Mouse (Mus musculus): ENCODE data around the gene Samd13. TPM values are rescaled to one million over a fixed set of nuclear protein-coding genes. Genes with fewer than 3 reads are reported as not detected.

The Samd13 gene
- polyA plus RNA-seq, 1 experiment from 2014 or later: 0.47 TPM

- H3K27ac ChIP-seq (ENCODE audit: low read depth, low read length): no peak overlapping the region
- WGBS: 57% methylated on average over 2 of the region's 2 CpGs
- peak; percentile 89 for ATAC-seq (replicated peaks; ENCODE audit: low FRiP score)
- peaks cover 7% of the 10 kb centered on the region for H3K4me1 ChIP-seq (replicated peaks; ENCODE audit: control insufficient read depth, insufficient read depth, low read length)
- H3K9ac ChIP-seq (ENCODE audit: low read depth, low read length): no peak overlapping the region
- H3K9me3 ChIP-seq (ENCODE audit: control insufficient read depth, low read length): no peaks in the 10 kb centered on the region
- H3K4me2 ChIP-seq: no peak overlapping the region
- H3K36me3 ChIP-seq (ENCODE audit: control insufficient read depth, insufficient read depth, low read length): no peaks in the 10 kb centered on the region
- no peak overlapping the region for H3K4me3 ChIP-seq (ENCODE audit: low read depth, low read length)
- H3K27me3 ChIP-seq (replicated peaks; ENCODE audit: control insufficient read depth, insufficient read depth, low read length): no peaks in the 10 kb centered on the region
- no peak for DNase-seq (ENCODE audit: low spot score)
Measured at GRCm38 (mm10) chr3:146601205-146601604, 84.2 kb downstream of the Samd13 start.

GRCm38 (mm10) chr3:146599198-146599900, 86.0 kb downstream of the Samd13 start:
- peaks cover 7% of the 10 kb centered on the region; the same call in 1 of the 2 replicates for H3K4me1 ChIP-seq (replicated peaks; ENCODE audit: control insufficient read depth, insufficient read depth, low read length)
- no peak overlapping the region for H3K4me3 ChIP-seq (ENCODE audit: low read depth, low read length)
- 86% methylated on average over 6 of the region's 6 CpGs for WGBS
- H3K27ac ChIP-seq (ENCODE audit: low read depth, low read length): no peak overlapping the region
- H3K9me3 ChIP-seq (ENCODE audit: control insufficient read depth, low read length): no peaks in the 10 kb centered on the region
- no peaks in the 10 kb centered on the region for H3K27me3 ChIP-seq (replicated peaks; ENCODE audit: control insufficient read depth, insufficient read depth, low read length)
- DNase-seq (ENCODE audit: low spot score) (no peak), ATAC-seq (replicated peaks; ENCODE audit: low FRiP score) (no peak)
- H3K4me2 ChIP-seq: no peak overlapping the region
- H3K36me3 ChIP-seq (ENCODE audit: control insufficient read depth, insufficient read depth, low read length): no peaks in the 10 kb centered on the region
- H3K9ac ChIP-seq (ENCODE audit: low read depth, low read length): no peak overlapping the region

- H3K9ac ChIP-seq (ENCODE audit: low read depth, low read length): no peak overlapping the region
- H3K27ac ChIP-seq (ENCODE audit: low read depth, low read length): no peak overlapping the region
- no peak overlapping the region for H3K4me2 ChIP-seq
- H3K36me3 ChIP-seq (ENCODE audit: control insufficient read depth, insufficient read depth, low read length): no peaks in the 10 kb centered on the region
- ATAC-seq (replicated peaks; ENCODE audit: low FRiP score) (no peak), DNase-seq (ENCODE audit: low spot score) (no peak)
- no peaks in the 10 kb centered on the region for H3K9me3 ChIP-seq (ENCODE audit: control insufficient read depth, low read length)
- 81% methylated on average over 6 of the region's 6 CpGs for WGBS
- H3K27me3 ChIP-seq (replicated peaks; ENCODE audit: control insufficient read depth, insufficient read depth, low read length): no peaks in the 10 kb centered on the region
- peaks cover 7% of the 10 kb centered on the region; the same call in 1 of the 2 replicates for H3K4me1 ChIP-seq (replicated peaks; ENCODE audit: control insufficient read depth, insufficient read depth, low read length)
- H3K4me3 ChIP-seq (ENCODE audit: low read depth, low read length): no peak overlapping the region
Measured at GRCm38 (mm10) chr3:146598411-146598810, 87.0 kb downstream of the Samd13 start.

GRCm38 (mm10) chr3:146596864-146597263, 88.5 kb downstream of the Samd13 start:
- no peak for ATAC-seq (replicated peaks; ENCODE audit: low FRiP score)

DNA sequence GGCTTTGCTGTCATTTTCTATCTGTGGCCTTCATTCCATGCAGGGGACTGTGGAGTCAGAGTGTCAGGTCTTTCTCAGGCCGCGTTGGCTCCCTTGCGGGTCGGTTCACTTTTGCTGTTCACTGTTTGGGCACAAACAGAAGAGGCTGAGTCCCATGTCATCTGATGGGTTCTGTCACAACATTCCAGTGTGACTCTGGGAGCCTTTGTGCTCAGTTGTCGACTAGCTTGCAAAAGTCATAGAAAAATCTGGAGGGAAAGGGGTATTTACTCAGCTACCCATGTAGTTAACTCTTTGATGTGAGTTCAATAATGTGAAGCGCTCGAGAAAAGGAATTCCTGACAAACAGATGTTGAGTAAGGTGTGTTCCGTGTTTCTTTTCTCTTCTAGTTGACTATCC, 89.0 kb downstream of the Samd13 start:
- ATAC-seq (replicated peaks; ENCODE audit: low FRiP score) (no peak), DNase-seq (ENCODE audit: low spot score) (no peak)
- Histone ChIP-seq H3K36me3 (ENCODE audit: control insufficient read depth, insufficient read depth, low read length) (no peaks in the 10 kb centered on the region), H3K27me3 (replicated peaks; ENCODE audit: control insufficient read depth, insufficient read depth, low read length) (no peaks in the 10 kb centered on the region), H3K4me1 (replicated peaks; ENCODE audit: control insufficient read depth, insufficient read depth, low read length) (peaks cover 4% of the 10 kb centered on the region; the same call in 1 of the 2 replicates), H3K4me2 (no peak overlapping the region), H3K9me3 (ENCODE audit: control insufficient read depth, low read length) (no peaks in the 10 kb centered on the region), H3K27ac (ENCODE audit: low read depth, low read length) (no peak overlapping the region), H3K4me3 (ENCODE audit: low read depth, low read length) (no peak overlapping the region), H3K9ac (ENCODE audit: low read depth, low read length) (no peak overlapping the region)
- WGBS: 82% methylated on average over 8 of the region's 8 CpGs

More at GRCm38 (mm10) chr3:146596864-146597263, 88.5 kb downstream of the Samd13 start:
- Histone ChIP-seq H3K4me2 (no peak overlapping the region), H3K9me3 (ENCODE audit: control insufficient read depth, low read length) (no peaks in the 10 kb centered on the region), H3K27me3 (replicated peaks; ENCODE audit: control insufficient read depth, insufficient read depth, low read length) (no peaks in the 10 kb centered on the region), H3K27ac (ENCODE audit: low read depth, low read length) (no peak overlapping the region), H3K4me3 (ENCODE audit: low read depth, low read length) (no peak overlapping the region), H3K9ac (ENCODE audit: low read depth, low read length) (no peak overlapping the region), H3K4me1 (replicated peaks; ENCODE audit: control insufficient read depth, insufficient read depth, low read length) (peaks cover 7% of the 10 kb centered on the region; the same call in 1 of the 2 replicates), H3K36me3 (ENCODE audit: control insufficient read depth, insufficient read depth, low read length) (no peaks in the 10 kb centered on the region)
- WGBS: 85% methylated on average over 7 of the region's 7 CpGs
- DNase-seq (ENCODE audit: low spot score): no peak

DNA sequence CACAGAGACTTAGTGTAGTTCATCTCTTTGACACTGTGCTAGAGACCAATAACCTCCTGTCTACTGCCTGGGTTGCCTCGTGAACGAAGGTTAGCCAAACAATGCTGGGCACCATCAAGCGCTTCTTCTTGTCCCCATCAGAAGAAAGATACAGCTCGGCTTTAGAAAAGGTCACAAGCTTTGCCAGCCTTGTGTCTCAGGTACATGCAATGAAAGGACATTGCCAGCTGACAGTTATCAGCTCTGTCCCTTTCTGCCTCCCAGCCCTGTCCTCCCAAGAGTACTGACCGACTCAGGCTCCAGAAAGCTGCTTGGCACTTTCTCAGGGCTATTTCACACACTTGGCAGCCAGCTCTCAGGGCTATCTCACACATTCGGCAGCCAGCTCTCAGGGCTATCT, 90.0 kb downstream of the Samd13 start:
- Histone ChIP-seq H3K9ac (ENCODE audit: low read depth, low read length) (no peak overlapping the region), H3K27me3 (replicated peaks; ENCODE audit: control insufficient read depth, insufficient read depth, low read length) (no peaks in the 10 kb centered on the region), H3K36me3 (ENCODE audit: control insufficient read depth, insufficient read depth, low read length) (no peaks in the 10 kb centered on the region), H3K4me1 (replicated peaks; ENCODE audit: control insufficient read depth, insufficient read depth, low read length) (no peaks in the 10 kb centered on the region), H3K4me2 (no peak overlapping the region), H3K9me3 (ENCODE audit: control insufficient read depth, low read length) (no peaks in the 10 kb centered on the region), H3K4me3 (ENCODE audit: low read depth, low read length) (no peak overlapping the region), H3K27ac (ENCODE audit: low read depth, low read length) (no peak overlapping the region)
- ATAC-seq (replicated peaks; ENCODE audit: low FRiP score): no peak
- 77% methylated on average over 6 of the region's 6 CpGs for WGBS
- no peak for DNase-seq (ENCODE audit: low spot score)

Other genes starting within 250 kb of the Samd13 start
- gene Ctbs, start 235.8 kb downstream of the Samd13 start, polyA plus RNA-seq (2014; fragmentation: Nextera tagmentation; extraction: Ambion mirVana): 8.2 and 8.4 TPM in 2 replicates
- 3.6 and 4.6 TPM in 2 replicates for gene Spata1, start 185.8 kb downstream of the Samd13 start, polyA plus RNA-seq (2014; fragmentation: Nextera tagmentation; extraction: Ambion mirVana)
- 936 and 987 TPM in 2 replicates for gene Gng5, start 185.8 kb downstream of the Samd13 start, polyA plus RNA-seq (2014; fragmentation: Nextera tagmentation; extraction: Ambion mirVana)
- gene Rpf1, start 164.2 kb downstream of the Samd13 start, polyA plus RNA-seq (2014; fragmentation: Nextera tagmentation; extraction: Ambion mirVana): 74.7 and 77.6 TPM in 2 replicates
- gene Uox, start 115.2 kb downstream of the Samd13 start, polyA plus RNA-seq (2014; fragmentation: Nextera tagmentation; extraction: Ambion mirVana): 0.34 and 0.55 TPM in 2 replicates
- gene Dnase2b, start 70.0 kb downstream of the Samd13 start, polyA plus RNA-seq (2014; fragmentation: Nextera tagmentation; extraction: Ambion mirVana): 0.09 and 0.11 TPM in 2 replicates
- gene 4930503B20Rik, start 34.3 kb downstream of the Samd13 start, polyA plus RNA-seq (2014; fragmentation: Nextera tagmentation; extraction: Ambion mirVana): not detected in 2 replicates
- gene Prkacb, start 127.4 kb upstream of the Samd13 start, polyA plus RNA-seq (2014; fragmentation: Nextera tagmentation; extraction: Ambion mirVana): 38.6 and 40.2 TPM in 2 replicates
- 0.99 and 1.0 TPM in 2 replicates for gene Ttll7, start 166.8 kb upstream of the Samd13 start, polyA plus RNA-seq (2014; fragmentation: Nextera tagmentation; extraction: Ambion mirVana)